7 mouse cellular contexts compared by ENCODE assay signal in the genomic region with DNA sequence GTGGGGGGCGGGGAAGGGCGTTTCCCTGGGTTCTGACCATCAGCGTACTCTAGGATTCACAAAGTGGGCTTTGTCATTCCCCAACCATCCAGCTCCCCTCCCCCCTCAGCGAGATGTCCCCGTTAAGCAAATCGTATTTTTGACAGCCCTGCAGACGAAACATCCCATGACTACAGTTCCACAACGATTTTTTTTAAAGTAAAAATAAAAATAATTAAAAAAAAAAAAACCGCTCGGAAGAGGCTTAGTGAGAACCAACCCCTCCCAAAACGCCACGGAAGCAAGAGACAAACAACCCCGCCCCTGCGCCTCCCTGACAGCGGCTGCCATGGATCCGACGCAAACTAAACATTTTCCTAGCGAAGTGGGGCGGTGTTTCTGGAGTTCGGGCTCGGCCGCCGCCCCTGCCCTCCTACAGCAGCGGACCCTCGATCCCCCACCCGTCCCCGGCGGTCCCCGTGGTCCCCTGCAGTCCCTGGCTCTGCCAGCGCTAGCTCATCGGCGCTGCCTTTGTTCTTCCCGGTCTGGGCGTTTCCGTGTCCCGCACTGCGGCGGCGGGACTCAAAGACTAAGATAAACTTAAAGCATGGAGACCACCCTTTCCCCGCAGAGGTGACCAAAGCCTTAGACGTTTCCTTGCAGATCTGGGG. TPM values are rescaled to one million over a fixed set of nuclear protein-coding genes. Genes with fewer than 3 reads are reported as not detected.
DNase-seq lines count a peak whose midpoint lies in the region; ATAC-seq and TF ChIP-seq lines count a peak whose summit lies in the region.

No protein-coding gene starts in this region.

- peak overlapping the region; percentile 68 for H3K27ac ChIP-seq in ES-Bruce4 (ENCODE audit: insufficient read depth, low read length)
- peak overlapping the region; percentile 98 for H3K27ac ChIP-seq in forebrain, embryonic 10.5 days
- peak overlapping the region; percentile 99 for H3K27ac ChIP-seq in limb, embryonic 12.5 days
- H3K27ac ChIP-seq in midbrain, embryonic 10.5 days (replicated peaks): peak overlapping the region; percentile 99
- peak overlapping the region; percentile 97 for H3K27ac ChIP-seq in stomach, embryonic 15.5 days

- TF ChIP-seq POLR2A in ES-Bruce4 (IDR thresholded peaks at IDR 0.05; ENCODE audit: insufficient read depth, low read length): no peak

- peaks cover 4% of the 10 kb centered on the region; the same call in 1 of the 2 replicates for H3K36me3 ChIP-seq in ES-Bruce4 (ENCODE audit: control insufficient read depth, insufficient read depth, low read length, poor library complexity, severe bottlenecking)
- peaks cover 28% of the 10 kb centered on the region for H3K36me3 ChIP-seq in forebrain, embryonic 10.5 days (replicated peaks)
- H3K36me3 ChIP-seq in limb, embryonic 12.5 days: peaks cover 16% of the 10 kb centered on the region
- H3K36me3 ChIP-seq in midbrain, embryonic 10.5 days: peaks cover 29% of the 10 kb centered on the region
- no peaks in the 10 kb centered on the region for H3K36me3 ChIP-seq in stomach, embryonic 15.5 days

- peak; percentile 74 for DNase-seq in adipocyte (ENCODE audit: low spot score)
- DNase-seq in forebrain, embryonic 10.5 days (ENCODE audit: extremely low spot score, low spot score): peak; percentile 54
- DNase-seq in heart, postnatal 4 days: peak; percentile 79
- DNase-seq in midbrain, embryonic 10.5 days (ENCODE audit: low spot score): peak; percentile 60

- TF ChIP-seq EP300 in ES-Bruce4 (IDR thresholded peaks at IDR 0.05; ENCODE audit: insufficient read depth, low read depth, low read length): 0 out of 2 replicates have a peak, but pooled peaks have one; percentile 39

- peaks cover 4% of the 10 kb centered on the region for H3K4me1 ChIP-seq in ES-Bruce4 (ENCODE audit: control insufficient read depth, insufficient read depth, low read length)
- H3K4me1 ChIP-seq in forebrain, embryonic 10.5 days: peaks cover 45% of the 10 kb centered on the region
- H3K4me1 ChIP-seq in limb, embryonic 12.5 days (replicated peaks): peaks cover 20% of the 10 kb centered on the region
- H3K4me1 ChIP-seq in midbrain, embryonic 10.5 days: peaks cover 52% of the 10 kb centered on the region
- H3K4me1 ChIP-seq in stomach, embryonic 15.5 days: peaks cover 5% of the 10 kb centered on the region; the same call in 1 of the 2 replicates

- H3K27me3 ChIP-seq in ES-Bruce4 (ENCODE audit: control insufficient read depth, insufficient read depth, low read length, poor library complexity, severe bottlenecking): no peaks in the 10 kb centered on the region
- no peaks in the 10 kb centered on the region for H3K27me3 ChIP-seq in forebrain, embryonic 10.5 days (ENCODE audit: poor library complexity, severe bottlenecking)
- no peaks in the 10 kb centered on the region for H3K27me3 ChIP-seq in limb, embryonic 12.5 days
- no peaks in the 10 kb centered on the region for H3K27me3 ChIP-seq in midbrain, embryonic 10.5 days (ENCODE audit: low read depth, poor library complexity, severe bottlenecking)
- no peaks in the 10 kb centered on the region for H3K27me3 ChIP-seq in stomach, embryonic 15.5 days (replicated peaks)

- peak; percentile 10 for TF ChIP-seq CTCF in ES-Bruce4 (IDR thresholded peaks at IDR 0.05; ENCODE audit: low read depth, low read length)

- H3K4me2 ChIP-seq in limb, embryonic 12.5 days: peak overlapping the region; percentile 81
- H3K4me2 ChIP-seq in stomach, embryonic 15.5 days: peak overlapping the region; percentile 62

- peak; percentile 87 for ATAC-seq in limb, embryonic 12.5 days (ENCODE audit: insufficient number of reproducible peaks, insufficient read depth, low FRiP score, low TSS enrichment, low read depth)
- peak; percentile 64; the same call in 1 of the 2 replicates for ATAC-seq in stomach, embryonic 15.5 days (ENCODE audit: insufficient read depth, low FRiP score, low read depth)

- WGBS in forebrain, embryonic 10.5 days: under 1% methylated on average over 41 of the region's 41 CpGs
- under 1% methylated on average over 41 of the region's 41 CpGs for WGBS in limb, embryonic 12.5 days
- under 1% methylated on average over 41 of the region's 41 CpGs for WGBS in midbrain, embryonic 10.5 days
- WGBS in stomach, embryonic 15.5 days: under 1% methylated on average over 41 of the region's 41 CpGs

- no peaks in the 10 kb centered on the region for H3K9me3 ChIP-seq in ES-Bruce4 (replicated peaks; ENCODE audit: control insufficient read depth, insufficient read depth, low read length, poor library complexity, severe bottlenecking)
- H3K9me3 ChIP-seq in forebrain, embryonic 10.5 days: no peaks in the 10 kb centered on the region
- H3K9me3 ChIP-seq in limb, embryonic 12.5 days: no peaks in the 10 kb centered on the region
- no peaks in the 10 kb centered on the region for H3K9me3 ChIP-seq in midbrain, embryonic 10.5 days (replicated peaks)
- no peaks in the 10 kb centered on the region for H3K9me3 ChIP-seq in stomach, embryonic 15.5 days

- H3K4me3 ChIP-seq in ES-Bruce4 (ENCODE audit: low read depth, low read length): peak overlapping the region; percentile 83
- H3K4me3 ChIP-seq in forebrain, embryonic 10.5 days: peak overlapping the region; percentile 91
- H3K4me3 ChIP-seq in limb, embryonic 12.5 days (replicated peaks): peak overlapping the region; percentile 83
- H3K4me3 ChIP-seq in midbrain, embryonic 10.5 days: peak overlapping the region; percentile 96
- H3K4me3 ChIP-seq in stomach, embryonic 15.5 days (replicated peaks): peak overlapping the region; percentile 76

- H3K9ac ChIP-seq in ES-Bruce4 (ENCODE audit: low read depth, poor library complexity, severe bottlenecking): peak overlapping the region; percentile 53
- H3K9ac ChIP-seq in limb, embryonic 12.5 days (replicated peaks): peak overlapping the region; percentile 96
- H3K9ac ChIP-seq in stomach, embryonic 15.5 days: peak overlapping the region; percentile 82

RNA-seq across cellular contexts. Expression of a gene that starts 0.5 kb away (rescaled TPM):
- not detected in 2 replicates for polyA plus RNA-seq in ES-Bruce4 (2011; ENCODE audit: insufficient read depth, insufficient read length, low read depth, missing spikeins)
- not detected in 2 replicates for polyA plus RNA-seq in forebrain, embryonic 10.5 days (2016; fragmentation: Nextera tagmentation; extraction: Ambion mirVana)
- not detected for total RNA-seq in heart, postnatal 4 days (2021)
- not detected in 2 replicates for polyA plus RNA-seq in limb, embryonic 12.5 days (2016; fragmentation: Nextera tagmentation; extraction: Ambion mirVana)
- not detected in 2 replicates for polyA plus RNA-seq in midbrain, embryonic 10.5 days (2016; fragmentation: Nextera tagmentation; extraction: Ambion mirVana)
- not detected in 2 replicates for polyA plus RNA-seq in stomach, embryonic 15.5 days (2015; fragmentation: Nextera tagmentation; extraction: Ambion mirVana)

RNA-seq across cellular contexts. Expression of a gene that starts 0.6 kb away (rescaled TPM):
- 700 and 767 TPM in 2 replicates for polyA plus RNA-seq in ES-Bruce4 (2011; ENCODE audit: insufficient read depth, insufficient read length, low read depth, missing spikeins)
- polyA plus RNA-seq in forebrain, embryonic 10.5 days (2016; fragmentation: Nextera tagmentation; extraction: Ambion mirVana): 2,769 and 3,107 TPM in 2 replicates
- total RNA-seq in heart, postnatal 4 days (2021): 100 to 1,000 TPM; 435 TPM
- 1,314 and 1,328 TPM in 2 replicates for polyA plus RNA-seq in limb, embryonic 12.5 days (2016; fragmentation: Nextera tagmentation; extraction: Ambion mirVana)
- polyA plus RNA-seq in midbrain, embryonic 10.5 days (2016; fragmentation: Nextera tagmentation; extraction: Ambion mirVana): 4,467 and 6,520 TPM in 2 replicates
- 915 and 964 TPM in 2 replicates for polyA plus RNA-seq in stomach, embryonic 15.5 days (2015; fragmentation: Nextera tagmentation; extraction: Ambion mirVana)

RNA-seq across cellular contexts. Expression of a gene that starts 18.5 kb away (rescaled TPM):
- 3,464 and 4,107 TPM in 2 replicates for polyA plus RNA-seq in ES-Bruce4 (2011; ENCODE audit: insufficient read depth, insufficient read length, low read depth, missing spikeins)
- 2,760 and 2,766 TPM in 2 replicates for polyA plus RNA-seq in forebrain, embryonic 10.5 days (2016; fragmentation: Nextera tagmentation; extraction: Ambion mirVana)
- total RNA-seq in heart, postnatal 4 days (2021): 100 to 1,000 TPM; 873 to 889 TPM
- 1,691 and 1,695 TPM in 2 replicates for polyA plus RNA-seq in limb, embryonic 12.5 days (2016; fragmentation: Nextera tagmentation; extraction: Ambion mirVana)
- 2,448 and 2,588 TPM in 2 replicates for polyA plus RNA-seq in midbrain, embryonic 10.5 days (2016; fragmentation: Nextera tagmentation; extraction: Ambion mirVana)
- polyA plus RNA-seq in stomach, embryonic 15.5 days (2015; fragmentation: Nextera tagmentation; extraction: Ambion mirVana): 1,197 and 1,299 TPM in 2 replicates

RNA-seq across cellular contexts. Expression of a gene that starts 34.8 kb away (rescaled TPM):
- polyA plus RNA-seq in ES-Bruce4 (2011; ENCODE audit: insufficient read depth, insufficient read length, low read depth, missing spikeins): 30.9 and 33.4 TPM in 2 replicates
- 23.9 and 25.3 TPM in 2 replicates for polyA plus RNA-seq in forebrain, embryonic 10.5 days (2016; fragmentation: Nextera tagmentation; extraction: Ambion mirVana)
- total RNA-seq in heart, postnatal 4 days (2021): 10 to 100 TPM; 14.1 to 15.9 TPM
- polyA plus RNA-seq in limb, embryonic 12.5 days (2016; fragmentation: Nextera tagmentation; extraction: Ambion mirVana): 23.4 and 24.1 TPM in 2 replicates
- 24.7 and 28.6 TPM in 2 replicates for polyA plus RNA-seq in midbrain, embryonic 10.5 days (2016; fragmentation: Nextera tagmentation; extraction: Ambion mirVana)
- polyA plus RNA-seq in stomach, embryonic 15.5 days (2015; fragmentation: Nextera tagmentation; extraction: Ambion mirVana): 14.5 TPM in 2 replicates

RNA-seq across cellular contexts. Expression of a gene that starts 54.5 kb away (rescaled TPM):
- polyA plus RNA-seq in ES-Bruce4 (2011; ENCODE audit: insufficient read depth, insufficient read length, low read depth, missing spikeins): 0.40 and 0.78 TPM in 2 replicates
- polyA plus RNA-seq in forebrain, embryonic 10.5 days (2016; fragmentation: Nextera tagmentation; extraction: Ambion mirVana): 0.24 and 0.48 TPM in 2 replicates
- 1 to 10 TPM; 2.7 to 3.5 TPM for total RNA-seq in heart, postnatal 4 days (2021)
- 0.52 and 0.74 TPM in 2 replicates for polyA plus RNA-seq in limb, embryonic 12.5 days (2016; fragmentation: Nextera tagmentation; extraction: Ambion mirVana)
- polyA plus RNA-seq in midbrain, embryonic 10.5 days (2016; fragmentation: Nextera tagmentation; extraction: Ambion mirVana): 0.27 and 0.58 TPM in 2 replicates
- 0.71 and 1.0 TPM in 2 replicates for polyA plus RNA-seq in stomach, embryonic 15.5 days (2015; fragmentation: Nextera tagmentation; extraction: Ambion mirVana)

Comparison
In these comparisons a context has a peak if more than half of its experiments do, and no peak if none do; other contexts are left out.
1. Peak in every context shown above with its lines: DNase-seq, ATAC-seq, H3K4me3 ChIP-seq and H3K27ac ChIP-seq.